Mouse (Mus musculus): ENCODE results near the gene Heg1. TPM values are rescaled to one million over a fixed set of nuclear protein-coding genes. Genes with fewer than 3 reads are reported as not detected.

The Heg1 gene
- polyA plus RNA-seq, 1 experiment: 34.7 TPM

DNA sequence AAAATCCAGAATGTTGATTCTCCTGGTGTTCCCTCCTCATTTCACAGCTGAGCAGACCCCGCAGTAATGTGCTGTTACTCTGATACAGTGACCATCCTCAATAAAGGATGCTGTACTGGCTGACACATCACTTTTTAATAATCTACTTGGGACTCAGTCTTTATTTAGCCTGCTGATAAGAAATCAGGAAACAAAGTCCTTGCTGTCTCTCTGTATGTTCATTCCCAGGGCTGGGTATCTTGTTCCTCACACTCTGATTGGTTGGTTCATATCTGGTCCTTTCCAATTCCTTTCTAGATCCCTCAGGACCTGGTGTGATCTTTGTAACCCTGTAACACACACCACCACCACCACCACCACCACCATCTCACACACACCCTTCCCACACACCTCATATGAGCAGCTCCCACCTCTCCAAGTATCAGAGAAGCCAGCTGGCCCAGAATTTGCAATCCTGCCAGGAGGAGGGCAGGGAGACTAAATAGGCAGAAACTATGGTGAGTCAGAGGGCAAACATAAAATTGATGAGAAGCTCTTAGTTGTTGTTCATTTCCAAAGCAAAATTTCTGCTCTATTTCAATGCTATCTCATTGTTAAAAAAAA lies 91.7 kb downstream of the Heg1 start:
- Histone ChIP-seq H3K4me1 (ENCODE audit: control insufficient read depth, insufficient read depth, insufficient read length, low read length) (no peaks in the 10 kb centered on the region), H3K4me3 (ENCODE audit: insufficient read depth, low read depth, low read length) (no peak overlapping the region), H3K27ac (replicated peaks; ENCODE audit: low read depth, low read length) (no peak overlapping the region)

GRCm38 (mm10) chr16:33776766-33777529 lies 92.8 kb downstream of the Heg1 start:
- Histone ChIP-seq H3K4me1 (ENCODE audit: control insufficient read depth, insufficient read depth, insufficient read length, low read length) (no peaks in the 10 kb centered on the region), H3K4me3 (ENCODE audit: insufficient read depth, low read depth, low read length) (no peak overlapping the region), H3K27ac (replicated peaks; ENCODE audit: low read depth, low read length) (no peak overlapping the region; the same call in 1 of the 2 replicates)

- no peak overlapping the region for H3K4me3 ChIP-seq (ENCODE audit: insufficient read depth, low read depth, low read length)
- no peak overlapping the region for H3K27ac ChIP-seq (replicated peaks; ENCODE audit: low read depth, low read length)
- no peaks in the 10 kb centered on the region for H3K4me1 ChIP-seq (ENCODE audit: control insufficient read depth, insufficient read depth, insufficient read length, low read length)
Observed at GRCm38 (mm10) chr16:33777607-33778006, 93.4 kb downstream of the Heg1 start.

DNA sequence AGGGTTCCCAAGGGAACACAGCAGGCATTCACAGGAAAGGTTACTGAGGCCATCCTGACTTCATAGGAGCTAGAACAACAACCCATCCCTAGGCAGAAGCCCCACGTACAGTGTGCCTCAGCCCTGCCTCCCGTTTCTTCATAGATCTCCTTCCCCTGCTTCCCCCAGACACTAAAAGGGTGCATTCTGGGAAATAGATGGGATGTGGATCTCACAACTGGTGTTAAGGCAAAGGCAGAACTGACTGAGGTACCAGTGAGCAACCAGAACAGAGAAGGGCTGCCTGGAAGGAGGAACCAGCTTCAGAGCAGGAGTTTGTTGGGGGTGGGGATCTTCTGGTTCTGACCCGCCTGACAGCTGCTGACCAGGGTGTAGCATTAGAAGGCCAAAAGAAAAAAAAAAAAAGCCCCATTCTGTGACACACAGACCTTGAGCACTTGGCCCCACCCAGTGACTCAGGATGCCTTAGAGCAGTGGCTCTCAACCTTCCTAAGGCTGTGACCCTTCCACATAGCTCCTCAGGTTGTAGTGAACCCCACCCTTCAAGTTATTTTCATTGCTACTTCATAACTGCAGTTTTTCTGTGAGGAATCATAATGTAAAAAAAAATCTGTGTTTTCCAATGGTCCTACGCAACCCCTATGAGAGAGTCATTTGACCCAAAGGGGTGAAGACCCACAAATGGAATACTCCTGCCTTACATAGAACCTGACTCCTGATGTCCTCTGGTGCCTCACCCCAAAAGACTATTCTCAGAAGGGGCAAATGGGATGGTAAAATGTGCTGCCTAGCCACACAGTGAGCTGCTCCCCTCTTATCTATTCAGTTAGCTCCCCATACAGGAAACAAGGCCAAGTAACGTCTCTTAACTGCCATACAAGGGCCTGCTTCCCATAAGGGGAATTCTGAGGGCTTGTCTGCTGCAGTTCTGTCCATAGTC lies 97.9 kb downstream of the Heg1 start:
- no peak overlapping the region for H3K4me3 ChIP-seq (ENCODE audit: insufficient read depth, low read depth, low read length)
- no peak overlapping the region for H3K27ac ChIP-seq (replicated peaks; ENCODE audit: low read depth, low read length)
- no peaks in the 10 kb centered on the region for H3K4me1 ChIP-seq (ENCODE audit: control insufficient read depth, insufficient read depth, insufficient read length, low read length)

DNA sequence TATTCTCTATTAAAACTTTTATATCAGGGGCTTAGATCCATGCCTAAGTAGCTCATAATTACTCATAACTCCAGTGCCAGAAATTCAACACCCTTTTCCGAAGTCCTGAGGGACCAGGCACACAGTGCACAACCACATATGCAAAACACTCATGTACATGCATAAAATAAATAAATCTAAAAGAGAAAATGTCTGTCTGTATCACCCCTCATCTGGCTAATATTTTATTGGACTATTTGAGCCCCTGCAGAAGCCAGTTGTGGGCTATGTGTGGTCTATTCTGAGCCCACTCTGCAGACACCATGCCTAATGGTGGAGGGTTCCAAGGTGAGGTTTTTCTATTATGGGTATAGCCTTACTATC lies 98.5 kb downstream of the Heg1 start:
- Histone ChIP-seq H3K27ac (replicated peaks; ENCODE audit: low read depth, low read length) (no peak overlapping the region), H3K4me1 (ENCODE audit: control insufficient read depth, insufficient read depth, insufficient read length, low read length) (no peaks in the 10 kb centered on the region)

GRCm38 (mm10) chr16:33784547-33784946 lies 100.4 kb downstream of the Heg1 start:
- Histone ChIP-seq H3K4me3 (ENCODE audit: insufficient read depth, low read depth, low read length) (no peak overlapping the region), H3K4me1 (ENCODE audit: control insufficient read depth, insufficient read depth, insufficient read length, low read length) (no peaks in the 10 kb centered on the region), H3K27ac (replicated peaks; ENCODE audit: low read depth, low read length) (no peak overlapping the region)

More for the DNA sequence above, 98.5 kb downstream of the Heg1 start:
- H3K4me3 ChIP-seq (ENCODE audit: insufficient read depth, low read depth, low read length): no peak overlapping the region

DNA sequence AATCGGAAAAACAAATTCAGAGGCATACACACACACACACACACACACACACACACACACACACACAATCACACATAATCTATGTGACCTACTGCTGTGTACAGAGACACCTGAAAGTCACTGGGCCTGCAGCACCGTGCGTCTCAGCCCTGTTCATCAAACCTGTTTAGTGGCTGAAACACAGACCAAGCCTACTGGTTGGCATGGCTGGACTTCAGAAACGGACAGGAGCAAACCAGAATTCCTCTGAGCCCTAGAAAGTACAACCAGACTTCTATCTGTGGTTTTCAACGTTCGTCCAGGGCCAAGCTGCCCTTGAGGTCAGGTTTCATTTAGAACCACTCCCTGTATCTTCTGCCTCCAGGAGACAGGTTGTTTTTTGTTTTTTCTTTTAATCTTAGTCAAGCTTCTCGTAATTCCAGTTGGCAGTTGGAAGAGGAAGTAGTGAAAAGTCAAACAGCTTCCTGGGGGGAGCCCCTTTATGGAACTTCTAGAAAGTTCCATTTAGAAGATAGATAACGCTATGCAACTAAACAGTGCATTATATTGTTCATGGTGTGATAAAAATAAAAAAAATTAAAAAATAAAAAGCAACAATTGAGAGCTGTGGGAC lies 101.0 kb downstream of the Heg1 start:
- H3K4me3 ChIP-seq (ENCODE audit: insufficient read depth, low read depth, low read length): no peak overlapping the region
- H3K27ac ChIP-seq (replicated peaks; ENCODE audit: low read depth, low read length): no peak overlapping the region
- H3K4me1 ChIP-seq (ENCODE audit: control insufficient read depth, insufficient read depth, insufficient read length, low read length): no peaks in the 10 kb centered on the region

DNA sequence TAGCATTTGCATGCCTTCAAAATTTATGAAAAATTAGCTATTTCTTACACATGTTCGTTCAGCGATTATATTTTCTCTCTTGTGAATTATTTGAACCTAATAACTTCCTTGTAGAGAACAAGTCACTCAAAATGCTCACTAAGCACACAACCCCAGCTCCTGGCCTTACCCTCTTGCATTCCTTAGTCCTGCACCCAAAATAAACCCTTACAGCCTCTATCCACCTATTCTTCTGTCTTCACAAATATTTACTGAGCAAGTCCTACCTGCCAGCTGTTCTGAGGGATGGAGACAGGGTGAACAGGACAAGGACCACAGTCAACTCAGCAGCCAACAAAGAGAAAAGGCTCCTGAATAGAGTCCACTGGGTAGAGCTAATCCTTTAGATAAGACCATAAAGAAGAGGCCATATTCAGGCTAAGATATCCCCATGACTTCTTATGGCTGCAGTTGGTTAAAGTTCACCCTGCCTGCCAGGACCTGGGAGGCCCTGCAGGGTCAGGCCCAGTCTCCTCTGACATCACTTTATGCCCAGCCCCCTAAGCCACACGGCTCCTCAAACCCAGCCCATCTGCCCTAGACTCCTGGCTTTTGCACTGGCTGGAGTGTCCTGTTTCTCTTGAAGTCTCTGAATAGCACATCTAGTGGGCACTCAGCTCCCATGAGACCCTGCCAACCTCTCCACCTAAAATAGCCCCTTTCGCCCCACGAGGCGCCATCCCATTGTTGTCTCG lies 102.7 kb downstream of the Heg1 start:
- no peak overlapping the region for H3K4me3 ChIP-seq (ENCODE audit: insufficient read depth, low read depth, low read length)
- H3K4me1 ChIP-seq (ENCODE audit: control insufficient read depth, insufficient read depth, insufficient read length, low read length): no peaks in the 10 kb centered on the region
- no peak overlapping the region for H3K27ac ChIP-seq (replicated peaks; ENCODE audit: low read depth, low read length)

GRCm38 (mm10) chr16:33793846-33794791 lies 109.9 kb downstream of the Heg1 start, which contains the start of gene Muc13:
Muc13 (plus strand) TSS chr16:33794037.
- Histone ChIP-seq H3K27ac (replicated peaks; ENCODE audit: low read depth, low read length) (no peak within 1 kb of the TSS), H3K4me1 (ENCODE audit: control insufficient read depth, insufficient read depth, insufficient read length, low read length) (no peaks in the 10 kb centered on the region)

GRCm38 (mm10) chr16:33795106-33795505 lies 110.9 kb downstream of the Heg1 start:
- H3K27ac ChIP-seq (replicated peaks; ENCODE audit: low read depth, low read length): no peak overlapping the region
- H3K4me1 ChIP-seq (ENCODE audit: control insufficient read depth, insufficient read depth, insufficient read length, low read length): no peaks in the 10 kb centered on the region
- H3K4me3 ChIP-seq (ENCODE audit: insufficient read depth, low read depth, low read length): no peak overlapping the region

More at GRCm38 (mm10) chr16:33793846-33794791, 109.9 kb downstream of the Heg1 start, which contains the start of gene Muc13:
- no peak within 1 kb of the TSS for H3K4me3 ChIP-seq (ENCODE audit: insufficient read depth, low read depth, low read length)

GRCm38 (mm10) chr16:33795887-33796286 lies 111.7 kb downstream of the Heg1 start:
- Histone ChIP-seq H3K4me3 (ENCODE audit: insufficient read depth, low read depth, low read length) (no peak overlapping the region), H3K27ac (replicated peaks; ENCODE audit: low read depth, low read length) (no peak overlapping the region), H3K4me1 (ENCODE audit: control insufficient read depth, insufficient read depth, insufficient read length, low read length) (no peaks in the 10 kb centered on the region)

DNA sequence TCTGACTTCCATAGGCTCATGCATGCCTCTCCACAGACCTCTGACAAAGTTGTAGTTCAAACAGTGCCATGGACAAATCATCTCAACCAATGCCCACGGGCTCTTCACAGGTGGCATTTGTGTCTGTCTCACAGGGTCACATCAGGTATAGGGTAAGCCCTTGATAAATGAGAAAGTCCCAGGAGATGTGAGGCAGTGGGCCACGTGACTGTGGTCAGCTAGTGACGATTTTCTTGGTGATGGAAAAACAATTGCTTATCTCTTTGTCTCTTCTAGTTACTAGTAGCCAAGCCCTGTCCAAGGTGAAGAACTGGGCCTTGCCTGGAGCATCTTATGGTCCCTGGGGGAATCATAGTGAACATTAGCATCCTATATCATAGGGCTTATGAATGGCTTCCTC lies 112.6 kb downstream of the Heg1 start:
- H3K4me3 ChIP-seq (ENCODE audit: insufficient read depth, low read depth, low read length): no peak overlapping the region
- no peak overlapping the region for H3K27ac ChIP-seq (replicated peaks; ENCODE audit: low read depth, low read length)
- peaks cover 1% of the 10 kb centered on the region; the same call in 1 of the 2 replicates for H3K4me1 ChIP-seq (ENCODE audit: control insufficient read depth, insufficient read depth, insufficient read length, low read length)

DNA sequence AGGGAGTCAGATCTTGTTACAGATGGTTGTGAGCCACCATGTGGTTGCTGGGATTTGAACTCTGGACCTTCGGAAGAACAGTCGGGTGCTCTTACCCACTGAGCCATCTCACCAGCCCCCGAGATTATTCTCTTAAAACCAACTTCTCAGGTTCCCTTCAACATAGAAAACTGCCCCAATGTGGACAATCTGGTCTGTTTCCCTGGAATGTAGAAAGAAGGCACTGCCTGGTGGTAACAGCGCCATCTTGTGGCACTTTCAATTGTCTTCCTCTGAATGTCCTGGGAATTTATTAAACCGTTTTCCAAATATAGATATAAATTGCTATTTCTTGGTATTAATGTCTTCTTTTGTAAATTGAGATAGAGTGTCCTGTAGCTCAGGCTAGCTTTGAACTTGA lies 113.7 kb downstream of the Heg1 start:
- H3K27ac ChIP-seq (replicated peaks; ENCODE audit: low read depth, low read length): no peak overlapping the region
- H3K4me1 ChIP-seq (ENCODE audit: control insufficient read depth, insufficient read depth, insufficient read length, low read length): peaks cover 5% of the 10 kb centered on the region; the same call in 1 of the 2 replicates
- no peak overlapping the region for H3K4me3 ChIP-seq (ENCODE audit: insufficient read depth, low read depth, low read length)

Measured in brown adipose tissue, adult 24 weeks (tissue).